ENCODE assay signal across 9 mouse cellular contexts in genomic region chr2:74409856-74410404, GRCm38 (mm10).
DNase-seq lines count a peak whose midpoint lies in the region; ATAC-seq and TF ChIP-seq lines count a peak whose summit lies in the region.
"Had no signal": no experiment of that assay in that cellular context is flagged by ENCODE, and none has a peak within 500 bp of the region (broad histone marks: within the 10 kb centered on the region; RNA-seq: fewer than 3 reads in every experiment).

No protein-coding gene starts in this region.

- H3K9me3 ChIP-seq in kidney, embryonic 15.5 days (replicated peaks) = no peaks in the 10 kb centered on the region
- H3K9me3 ChIP-seq: G1E; limb, embryonic 13.5 days had no signal

- no peak overlapping the region for H3K27ac ChIP-seq in kidney, adult 2 months (ENCODE audit: insufficient read depth, low read depth, low read length)
- H3K27ac ChIP-seq in kidney, embryonic 15.5 days = no peak overlapping the region
- H3K27ac ChIP-seq: limb, embryonic 13.5 days had no signal

- no peaks in the 10 kb centered on the region for H3K27me3 ChIP-seq in kidney, adult 2 months (replicated peaks; ENCODE audit: control insufficient read depth, insufficient read depth, low read length)
- H3K27me3 ChIP-seq in kidney, embryonic 15.5 days = no peaks in the 10 kb centered on the region
- H3K27me3 ChIP-seq: limb, embryonic 13.5 days had no signal

- H3K36me3 ChIP-seq in kidney, adult 2 months (ENCODE audit: control insufficient read depth, insufficient read depth, low read length) = no peaks in the 10 kb centered on the region
- H3K36me3 ChIP-seq in kidney, embryonic 15.5 days = no peaks in the 10 kb centered on the region
- H3K36me3 ChIP-seq: G1E; limb, embryonic 13.5 days had no signal

- ATAC-seq in kidney, embryonic 15.5 days (replicated peaks; ENCODE audit: low FRiP score) = no peak

- no peaks in the 10 kb centered on the region for H3K4me1 ChIP-seq in kidney, adult 2 months (ENCODE audit: control insufficient read depth, insufficient read depth, low read length)
- H3K4me1 ChIP-seq in kidney, embryonic 15.5 days = peaks cover 9% of the 10 kb centered on the region

- WGBS in kidney, adult 2 months = 77% methylated on average over 4 of the region's 4 CpGs
- WGBS in kidney, embryonic 15.5 days = 75% methylated on average over 4 of the region's 4 CpGs

- peak; percentile 32 for DNase-seq in kidney, adult 2 months
- peak; percentile 26 to 65 for DNase-seq in frontal cortex, postnatal 36 days (ENCODE audit: low spot score in 2 of 2)
- peak; percentile 11 for DNase-seq in kidney, postnatal 14 days
- DNase-seq in lung, postnatal 4 days = peak; percentile 37 to 71
- DNase-seq in thymus, postnatal 14 days = no peak
- DNase-seq in cerebellum, adult 11-12 months = no peak

- no peak overlapping the region for H3K4me2 ChIP-seq in kidney, embryonic 15.5 days

- no peak overlapping the region for H3K9ac ChIP-seq in kidney, embryonic 15.5 days

- no peak for TF ChIP-seq POLR2A in kidney, adult 2 months (IDR thresholded peaks at IDR 0.05; ENCODE audit: low read depth, low read length)

- TF ChIP-seq CTCF in kidney, adult 2 months (conservative IDR thresholded peaks at IDR 0.05; ENCODE audit: insufficient read depth, insufficient read length, low read depth, low read length) = no peak

- no peak overlapping the region for H3K4me3 ChIP-seq in kidney, adult 2 months (ENCODE audit: insufficient read depth, low read depth, low read length)
- H3K4me3 ChIP-seq in kidney, embryonic 15.5 days (replicated peaks) = no peak overlapping the region
- H3K4me3 ChIP-seq: limb, embryonic 13.5 days had no signal

Comparison
In these comparisons a context has a peak if more than half of its experiments do, and no peak if none do; other contexts are left out.
1. DNase-seq: peak in kidney, adult 2 months (single experiment), frontal cortex, postnatal 36 days (2 of 2), kidney, postnatal 14 days (single experiment) and lung, postnatal 4 days (2 of 2); none in thymus, postnatal 14 days (single experiment) and cerebellum, adult 11-12 months (single experiment).